Mouse (Mus musculus): ENCODE data around the gene Clba1. TPM values are rescaled to one million over a fixed set of nuclear protein-coding genes. Genes with fewer than 3 reads are reported as not detected.

The Clba1 gene
- polyA plus RNA-seq, 1 experiment from 2014 or later: 20.2 TPM

DNA sequence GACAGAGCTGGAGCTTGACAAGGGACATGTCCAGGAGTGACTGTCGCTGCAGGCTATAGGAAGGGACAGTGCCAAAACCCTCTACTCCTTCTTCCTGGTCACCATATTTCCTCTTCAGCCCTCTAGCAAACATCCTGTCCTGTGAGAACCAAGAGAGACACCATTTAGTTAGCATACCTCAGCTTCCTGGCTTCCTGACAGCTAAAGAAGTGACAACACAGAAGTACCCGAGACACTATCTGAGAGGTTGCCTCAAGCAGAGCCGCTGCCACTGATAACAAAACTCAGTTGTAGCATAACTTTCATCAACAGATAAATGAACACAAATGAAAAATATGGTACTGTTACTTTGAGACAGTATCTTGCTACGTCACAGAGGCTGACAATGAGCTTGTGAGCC lies 13.2 kb downstream of the Clba1 start:
- Histone ChIP-seq H3K4me3 (replicated peaks; ENCODE audit: low read length) (no peak overlapping the region), H3K4me1 (replicated peaks; ENCODE audit: control insufficient read depth, insufficient read depth, low read length) (peaks cover 12% of the 10 kb centered on the region; the same call in 1 of the 2 replicates), H3K4me2 (replicated peaks) (no peak overlapping the region), H3K36me3 (replicated peaks; ENCODE audit: control insufficient read depth, insufficient read depth) (peaks cover 76% of the 10 kb centered on the region), H3K9me3 (ENCODE audit: control insufficient read depth, low read length) (no peaks in the 10 kb centered on the region), H3K9ac (no peak overlapping the region), H3K27me3 (ENCODE audit: control insufficient read depth, insufficient read depth, low read length) (no peaks in the 10 kb centered on the region), H3K27ac (no peak overlapping the region)
- no peak for ATAC-seq (ENCODE audit: low FRiP score)
- DNase-seq (ENCODE audit: low spot score): no peak
- 87% methylated on average over 4 of the region's 4 CpGs for WGBS

DNA sequence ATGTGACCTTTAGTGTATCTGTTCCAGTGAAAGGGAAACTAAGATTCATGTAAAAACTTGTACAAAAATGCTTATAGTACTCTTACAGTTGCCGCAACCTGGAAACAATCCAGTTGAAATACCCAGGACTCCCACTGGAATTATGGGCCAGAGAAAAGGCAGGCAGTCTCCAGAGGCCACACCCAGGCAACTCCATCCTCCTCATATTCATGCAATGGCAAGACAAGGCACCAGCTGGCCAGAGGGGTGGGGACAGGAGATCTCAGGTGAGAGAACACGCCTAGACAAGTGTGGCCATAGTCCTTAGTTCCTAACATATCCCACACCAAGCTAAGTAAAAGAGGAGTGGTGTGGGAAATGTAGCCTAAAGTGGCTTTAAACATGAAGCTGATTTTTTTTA lies 13.9 kb downstream of the Clba1 start:
- H3K9ac ChIP-seq: no peak overlapping the region
- DNase-seq (ENCODE audit: low spot score) (no peak), ATAC-seq (ENCODE audit: low FRiP score) (no peak)
- H3K4me1 ChIP-seq (replicated peaks; ENCODE audit: control insufficient read depth, insufficient read depth, low read length): peaks cover 19% of the 10 kb centered on the region
- no peak overlapping the region for H3K4me2 ChIP-seq (replicated peaks)
- 78% methylated on average over 2 of the region's 2 CpGs for WGBS
- H3K9me3 ChIP-seq (ENCODE audit: control insufficient read depth, low read length): no peaks in the 10 kb centered on the region
- H3K27me3 ChIP-seq (ENCODE audit: control insufficient read depth, insufficient read depth, low read length): no peaks in the 10 kb centered on the region
- no peak overlapping the region for H3K27ac ChIP-seq
- H3K36me3 ChIP-seq (replicated peaks; ENCODE audit: control insufficient read depth, insufficient read depth): peaks cover 76% of the 10 kb centered on the region
- H3K4me3 ChIP-seq (replicated peaks; ENCODE audit: low read length): no peak overlapping the region

DNA sequence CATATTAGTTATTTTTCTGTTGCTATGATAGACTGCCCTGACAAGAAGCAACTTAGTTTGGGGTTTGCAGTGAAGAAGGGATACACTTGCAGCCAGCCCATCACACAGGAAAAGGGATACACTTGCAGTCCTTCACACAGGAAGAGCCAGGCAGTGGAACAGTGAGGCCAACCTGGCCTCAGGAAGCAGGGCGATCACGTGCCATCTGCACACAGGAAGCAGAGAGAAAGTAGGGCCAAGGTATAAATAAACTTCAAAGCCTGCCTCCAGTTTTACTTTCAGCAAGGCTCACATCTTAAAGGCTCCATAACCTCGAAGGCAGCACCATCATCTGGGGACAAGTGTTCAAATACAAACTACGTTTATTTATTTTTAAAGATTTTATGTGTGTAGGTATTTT lies 14.5 kb downstream of the Clba1 start:
- Histone ChIP-seq H3K9ac (no peak overlapping the region), H3K4me1 (replicated peaks; ENCODE audit: control insufficient read depth, insufficient read depth, low read length) (peaks cover 25% of the 10 kb centered on the region), H3K4me3 (replicated peaks; ENCODE audit: low read length) (no peak overlapping the region), H3K36me3 (replicated peaks; ENCODE audit: control insufficient read depth, insufficient read depth) (peaks cover 74% of the 10 kb centered on the region), H3K4me2 (replicated peaks) (no peak overlapping the region), H3K27me3 (ENCODE audit: control insufficient read depth, insufficient read depth, low read length) (no peaks in the 10 kb centered on the region), H3K27ac (no peak overlapping the region), H3K9me3 (ENCODE audit: control insufficient read depth, low read length) (no peaks in the 10 kb centered on the region)
- 84% methylated on average over 4 of the region's 4 CpGs for WGBS
- ATAC-seq (ENCODE audit: low FRiP score) (no peak), DNase-seq (ENCODE audit: low spot score) (no peak)

DNA sequence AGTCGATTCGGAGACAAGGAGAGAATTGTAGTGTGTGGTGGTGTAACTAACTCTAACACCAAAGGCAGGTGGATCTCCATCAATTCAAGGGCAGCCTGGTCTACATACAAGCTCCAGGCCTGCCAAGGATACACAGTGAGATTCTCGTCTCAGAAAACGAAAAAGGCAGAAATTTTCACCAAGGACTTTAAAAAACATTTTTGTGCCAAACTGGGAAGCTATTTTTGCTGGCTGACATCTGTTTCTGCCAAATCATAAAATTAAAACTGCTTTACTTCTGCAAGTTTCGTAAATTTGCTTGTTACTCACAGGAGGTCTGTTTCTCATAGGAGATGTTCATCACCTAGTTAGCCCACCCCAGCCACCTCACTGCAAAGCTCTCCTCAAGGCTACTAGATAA lies 17.2 kb downstream of the Clba1 start:
- Histone ChIP-seq H3K9me3 (ENCODE audit: control insufficient read depth, low read length) (no peaks in the 10 kb centered on the region), H3K4me3 (replicated peaks; ENCODE audit: low read length) (no peak overlapping the region), H3K27me3 (ENCODE audit: control insufficient read depth, insufficient read depth, low read length) (no peaks in the 10 kb centered on the region), H3K4me2 (replicated peaks) (no peak overlapping the region), H3K27ac (no peak overlapping the region), H3K36me3 (replicated peaks; ENCODE audit: control insufficient read depth, insufficient read depth) (peaks cover 48% of the 10 kb centered on the region), H3K4me1 (replicated peaks; ENCODE audit: control insufficient read depth, insufficient read depth, low read length) (peaks cover 34% of the 10 kb centered on the region), H3K9ac (0 out of 2 replicates have a peak overlapping the region, but pooled peaks have one; percentile 0)
- DNase-seq (ENCODE audit: low spot score) (no peak), ATAC-seq (ENCODE audit: low FRiP score) (no peak)
- 88% methylated on average over 5 of the region's 5 CpGs for WGBS

DNA sequence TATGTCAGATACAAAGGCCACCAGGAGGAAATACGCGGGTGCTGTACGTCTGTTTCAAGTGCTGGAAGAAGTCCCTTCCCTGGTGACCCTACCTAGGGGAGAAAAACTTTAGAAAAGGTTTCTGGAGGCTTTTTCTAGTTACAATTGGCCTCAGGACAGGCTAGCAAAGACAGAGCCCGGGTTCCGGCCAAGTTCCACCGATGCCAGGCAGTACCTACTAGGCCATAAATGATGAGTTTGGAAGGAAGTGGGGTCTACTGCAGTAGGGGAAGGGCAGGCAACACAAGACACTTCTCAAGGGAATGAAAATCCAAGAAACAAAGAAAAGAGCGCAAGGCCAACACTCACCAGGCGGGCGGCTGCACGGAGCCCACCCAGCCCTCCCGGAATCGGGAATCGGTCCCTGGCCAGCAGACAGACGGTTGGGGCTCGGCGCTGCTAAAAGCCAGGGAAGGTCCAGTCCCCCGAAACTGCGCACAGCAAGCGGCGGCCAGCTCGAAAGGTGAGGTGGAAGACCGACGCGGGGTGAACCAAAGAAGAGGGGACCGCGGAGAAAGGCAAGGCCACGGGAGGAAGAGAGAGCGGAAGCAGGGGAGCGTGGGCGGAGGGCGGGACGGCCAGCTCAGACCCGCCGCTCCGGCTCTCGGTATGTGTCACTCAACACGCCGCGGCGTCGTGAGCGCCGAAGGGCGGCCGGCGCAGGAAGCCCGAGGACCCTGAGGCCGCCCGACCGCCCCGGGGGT lies 19.9 kb downstream of the Clba1 start:
- DNase-seq (ENCODE audit: low spot score): no peak
- under 1% methylated on average over 46 of the region's 51 CpGs for WGBS
- H3K9me3 ChIP-seq (ENCODE audit: control insufficient read depth, low read length): no peaks in the 10 kb centered on the region
- peak; percentile 78 for ATAC-seq (ENCODE audit: low FRiP score)
- H3K36me3 ChIP-seq (replicated peaks; ENCODE audit: control insufficient read depth, insufficient read depth): peaks cover 37% of the 10 kb centered on the region
- H3K9ac ChIP-seq: peak overlapping the region; percentile 94
- peak overlapping the region; percentile 64 for H3K4me3 ChIP-seq (replicated peaks; ENCODE audit: low read length)
- H3K27ac ChIP-seq: peak overlapping the region; percentile 87
- peak overlapping the region; percentile 82 for H3K4me2 ChIP-seq (replicated peaks)
- peaks cover 40% of the 10 kb centered on the region for H3K4me1 ChIP-seq (replicated peaks; ENCODE audit: control insufficient read depth, insufficient read depth, low read length)
- no peaks in the 10 kb centered on the region for H3K27me3 ChIP-seq (ENCODE audit: control insufficient read depth, insufficient read depth, low read length)

DNA sequence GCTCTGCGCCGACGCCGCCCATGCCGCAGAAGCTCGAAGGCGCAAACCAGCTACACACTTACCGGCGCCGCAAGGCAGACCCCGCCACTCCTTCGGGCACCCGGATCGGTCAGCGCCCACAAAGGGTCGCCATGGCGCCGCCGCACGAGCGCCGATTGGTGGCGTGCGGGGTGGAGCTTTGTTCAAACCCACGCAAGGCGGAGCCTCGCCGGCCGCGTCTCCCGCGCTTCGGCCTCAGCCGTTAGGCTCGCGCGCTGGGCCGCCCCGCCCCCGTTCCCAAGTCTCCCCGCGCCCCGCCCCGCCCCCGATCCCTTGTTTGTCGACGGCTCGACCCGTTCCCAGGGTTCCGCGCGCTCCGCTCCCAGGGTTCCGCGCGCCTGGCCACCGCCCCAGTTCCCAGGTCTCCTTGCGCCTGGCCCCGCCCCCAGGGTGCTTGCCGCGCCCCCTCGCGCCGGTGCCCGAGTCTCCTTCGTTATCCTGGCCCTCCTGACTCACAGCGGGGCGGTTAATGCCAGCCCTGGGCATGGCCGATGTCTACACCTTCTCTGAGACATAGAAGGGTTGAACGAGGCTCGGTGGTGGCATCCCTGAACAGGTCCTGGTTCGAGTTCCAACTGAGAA lies 20.6 kb downstream of the Clba1 start, which contains the start of gene Cdca4:
Cdca4 (minus strand) TSS at position 180 of the 621 bp plus-strand sequence.
- Histone ChIP-seq H3K4me2 (replicated peaks) (peak within 1 kb of the TSS; percentile 82), H3K36me3 (replicated peaks; ENCODE audit: control insufficient read depth, insufficient read depth) (peaks cover 34% of the 10 kb centered on the region), H3K9me3 (ENCODE audit: control insufficient read depth, low read length) (no peaks in the 10 kb centered on the region), H3K4me1 (replicated peaks; ENCODE audit: control insufficient read depth, insufficient read depth, low read length) (peaks cover 37% of the 10 kb centered on the region), H3K9ac (peak within 1 kb of the TSS; percentile 94), H3K27me3 (ENCODE audit: control insufficient read depth, insufficient read depth, low read length) (no peaks in the 10 kb centered on the region), H3K4me3 (replicated peaks; ENCODE audit: low read length) (peak within 1 kb of the TSS; percentile 64), H3K27ac (peak within 1 kb of the TSS; percentile 87)
- under 1% methylated on average over 50 of the region's 72 CpGs for WGBS
- DNase-seq (ENCODE audit: low spot score): peak; percentile 98
- peak; percentile 98 for ATAC-seq (ENCODE audit: low FRiP score)

DNA sequence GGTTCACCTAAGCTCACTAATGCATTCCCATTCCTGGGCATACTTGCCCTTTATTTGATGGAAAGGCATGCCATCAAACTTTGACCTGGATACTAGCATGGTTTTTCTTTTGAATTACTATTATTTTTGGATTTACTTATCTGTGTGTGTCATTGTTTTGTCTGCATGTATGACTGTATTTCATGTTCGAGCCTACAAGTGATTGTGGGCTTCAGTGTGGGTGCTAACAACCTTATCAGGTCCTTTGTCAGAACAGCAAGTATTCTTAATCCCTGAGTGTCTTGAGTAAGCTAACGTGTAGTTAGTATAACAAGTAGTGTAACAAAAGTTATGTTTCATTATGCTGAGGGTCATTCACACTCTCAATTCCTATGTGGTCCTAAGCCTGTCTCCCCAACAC lies 21.4 kb downstream of the Clba1 start:
- DNase-seq (ENCODE audit: low spot score) (no peak), ATAC-seq (ENCODE audit: low FRiP score) (no peak)
- Histone ChIP-seq H3K9me3 (ENCODE audit: control insufficient read depth, low read length) (no peaks in the 10 kb centered on the region), H3K4me1 (replicated peaks; ENCODE audit: control insufficient read depth, insufficient read depth, low read length) (peaks cover 37% of the 10 kb centered on the region), H3K27me3 (ENCODE audit: control insufficient read depth, insufficient read depth, low read length) (no peaks in the 10 kb centered on the region), H3K4me2 (replicated peaks) (peak overlapping the region; percentile 69), H3K27ac (peak overlapping the region; percentile 73), H3K9ac (peak overlapping the region; percentile 73), H3K36me3 (replicated peaks; ENCODE audit: control insufficient read depth, insufficient read depth) (peaks cover 28% of the 10 kb centered on the region), H3K4me3 (replicated peaks; ENCODE audit: low read length) (peak overlapping the region; percentile 64)
- WGBS: 43% methylated on average over 2 of the region's 2 CpGs

DNA sequence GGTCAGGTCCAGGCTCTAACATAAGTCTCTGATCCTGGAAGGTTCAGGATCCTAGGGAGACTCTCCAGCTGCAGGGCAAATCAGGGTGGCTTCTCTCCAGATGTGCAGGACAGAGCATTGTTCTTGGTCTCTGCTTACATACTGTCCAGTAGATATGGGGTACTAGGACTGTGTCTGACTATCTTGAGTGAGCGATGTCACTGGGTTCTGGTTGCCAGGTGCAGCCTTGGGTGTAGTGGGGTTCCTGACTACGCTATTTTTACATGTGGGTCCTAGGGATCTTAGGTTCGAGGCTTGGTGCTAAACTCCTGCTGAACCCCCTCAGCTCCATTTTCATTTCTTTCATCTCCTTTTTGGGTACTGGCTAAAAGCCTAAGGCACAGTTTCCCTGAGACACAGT lies 21.8 kb downstream of the Clba1 start:
- no peaks in the 10 kb centered on the region for H3K27me3 ChIP-seq (ENCODE audit: control insufficient read depth, insufficient read depth, low read length)
- ATAC-seq (ENCODE audit: low FRiP score) (no peak), DNase-seq (ENCODE audit: low spot score) (no peak)
- H3K4me2 ChIP-seq (replicated peaks): peak overlapping the region; percentile 69
- peaks cover 26% of the 10 kb centered on the region for H3K36me3 ChIP-seq (replicated peaks; ENCODE audit: control insufficient read depth, insufficient read depth)
- H3K9ac ChIP-seq: peak overlapping the region; percentile 73
- H3K4me1 ChIP-seq (replicated peaks; ENCODE audit: control insufficient read depth, insufficient read depth, low read length): peaks cover 37% of the 10 kb centered on the region
- H3K4me3 ChIP-seq (replicated peaks; ENCODE audit: low read length): peak overlapping the region; percentile 64
- H3K27ac ChIP-seq: 0 out of 2 replicates have a peak overlapping the region, but pooled peaks have one; percentile 73
- 87% methylated on average over 3 of the region's 3 CpGs for WGBS
- no peaks in the 10 kb centered on the region for H3K9me3 ChIP-seq (ENCODE audit: control insufficient read depth, low read length)

DNA sequence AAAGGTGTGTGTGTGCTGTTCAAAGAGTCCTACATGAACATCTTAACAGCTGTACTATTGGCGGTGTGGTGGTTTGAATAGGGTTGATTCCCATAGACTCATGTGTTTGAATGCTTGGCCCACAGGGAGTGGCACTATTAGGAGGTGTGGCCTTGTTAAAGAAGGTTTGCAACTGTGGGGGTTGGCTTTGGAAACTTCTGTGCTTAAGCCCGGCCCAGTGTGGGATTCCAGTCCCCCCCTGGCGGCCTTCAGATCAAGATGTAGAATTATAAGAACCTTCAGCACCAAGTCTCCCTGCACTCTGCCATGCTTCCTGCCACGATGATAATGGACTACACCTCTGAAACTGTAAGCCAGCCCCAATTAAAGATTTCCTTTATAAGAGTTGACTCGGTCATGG lies 23.7 kb downstream of the Clba1 start:
- ATAC-seq (ENCODE audit: low FRiP score) (no peak), DNase-seq (ENCODE audit: low spot score) (no peak)
- WGBS: 93% methylated on average over 5 of the region's 5 CpGs
- no peaks in the 10 kb centered on the region for H3K9me3 ChIP-seq (ENCODE audit: control insufficient read depth, low read length)
- H3K4me3 ChIP-seq (replicated peaks; ENCODE audit: low read length): no peak overlapping the region
- H3K4me1 ChIP-seq (replicated peaks; ENCODE audit: control insufficient read depth, insufficient read depth, low read length): peaks cover 25% of the 10 kb centered on the region
- H3K27me3 ChIP-seq (ENCODE audit: control insufficient read depth, insufficient read depth, low read length): no peaks in the 10 kb centered on the region
- H3K4me2 ChIP-seq (replicated peaks): no peak overlapping the region
- H3K9ac ChIP-seq: no peak overlapping the region
- H3K27ac ChIP-seq: no peak overlapping the region
- peaks cover 13% of the 10 kb centered on the region for H3K36me3 ChIP-seq (replicated peaks; ENCODE audit: control insufficient read depth, insufficient read depth)

Data from hindbrain, embryonic 14.5 days (tissue).